Mouse (Mus musculus) hindbrain, embryonic 14.5 days (tissue): Measurements from ENCODE around the gene Lsmem1. TPM values are rescaled to one million over a fixed set of nuclear protein-coding genes. Genes with fewer than 3 reads are reported as not detected.
A peak's percentile ranks its signal among the peaks of the same experiment; 100 is the strongest.

ENCODE experiments used
- ATAC-seq: fragments of 200-750 bp; cut with Nextera tagmentation; 2 replicates; pipeline ENCODE4 v1.8.0; 2017; ENCODE audit warnings: moderate number of reproducible peaks, mild to moderate bottlenecking, moderate TSS enrichment, moderate library complexity; ENCODE audit not compliant: low FRiP score
- DNase-seq: peaks from one replicate; pipeline ENCODE4 v3.0.0-alpha.2; 2015; ENCODE audit warnings: low spot score
- H3K27ac ChIP-seq: fragments of 300-500 bp; sonication (generic); 2 replicates; pipeline ENCODE4 v1.5.1; 2014; ENCODE audit warnings: mild to moderate bottlenecking, moderate library complexity
- H3K27me3 ChIP-seq: fragments of 300-500 bp; sonication (generic); 2 replicates; pipeline ENCODE4 v1.6.1; 2014; ENCODE audit warnings: mild to moderate bottlenecking, low read length, mixed read lengths; ENCODE audit not compliant: control insufficient read depth, insufficient read depth
- H3K36me3 ChIP-seq: fragments of 300-500 bp; sonication (generic); replicated peaks from 2 replicates; pipeline ENCODE4 v1.6.1; 2014; ENCODE audit not compliant: control insufficient read depth, insufficient read depth
- H3K4me1 ChIP-seq: fragments of 300-500 bp; sonication (generic); replicated peaks from 2 replicates; pipeline ENCODE4 v1.6.1; 2014; ENCODE audit warnings: antibody characterized with exemption, low read length, mixed read lengths; ENCODE audit not compliant: control insufficient read depth, insufficient read depth
- H3K4me2 ChIP-seq: fragments of 300-500 bp; sonication (generic); replicated peaks from 2 replicates; pipeline ENCODE4 v1.6.1; 2014; ENCODE audit warnings: mild to moderate bottlenecking, moderate library complexity
- H3K4me3 ChIP-seq: fragments of 300-500 bp; sonication (generic); replicated peaks from 2 replicates; pipeline ENCODE4 v1.5.1; 2014; ENCODE audit warnings: mild to moderate bottlenecking, low read length
- H3K9ac ChIP-seq: fragments of 300-500 bp; sonication (generic); 2 replicates; pipeline ENCODE4 v1.6.1; 2014
- H3K9me3 ChIP-seq: fragments of 300-500 bp; sonication (generic); 2 replicates; pipeline ENCODE4 v1.6.1; 2016; ENCODE audit warnings: low read length; ENCODE audit not compliant: control insufficient read depth
- WGBS: fragments of 180-500 bp; shearing (Covaris S2); extraction: QIAGEN DNeasy Blood & Tissue Kit; methylation state at CpG from one replicate; pipeline ENCODE4 v1.1.7; 2014; 5-methylcytosine and 5-hydroxymethylcytosine counted together
- polyA plus RNA-seq: library from polyadenylated mRNA; unstranded; fragments of >200 nt; fragmentation: Nextera tagmentation; extraction: Ambion mirVana; gene quantifications from 2 replicates; pipeline ENCODE4 v1.2.1, GENCODE M21; 2014

Gene Lsmem1
- polyA plus RNA-seq, 1 experiment from 2014 or later, result not detected

DNA sequence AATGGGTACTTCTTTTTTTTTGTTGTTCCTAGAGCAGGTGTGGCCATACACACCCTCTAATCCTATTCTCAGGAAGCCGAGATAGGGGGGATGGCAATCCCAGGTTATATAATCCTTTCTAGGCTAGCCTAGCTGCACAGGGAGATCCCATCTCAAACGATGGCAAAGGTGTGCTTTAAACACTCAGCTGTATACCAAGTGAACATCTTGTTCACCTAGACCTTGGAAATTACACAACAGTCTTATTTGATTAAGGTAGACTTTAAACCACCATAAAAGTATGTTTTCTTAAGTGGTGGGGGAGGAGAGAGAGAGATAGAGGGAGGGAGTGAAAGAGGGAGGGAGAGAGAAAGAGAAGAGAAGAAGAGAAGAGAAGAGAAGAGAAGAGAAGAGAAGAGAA, 38.5 kb downstream of the Lsmem1 start:
- Histone ChIP-seq H3K4me1 (no peaks in the 10 kb centered on the region), H3K4me3 (no peak overlapping the region), H3K9ac (no peak overlapping the region), H3K27ac (no peak overlapping the region), H3K36me3 (no peaks in the 10 kb centered on the region), H3K9me3 (no peaks in the 10 kb centered on the region), H3K4me2 (no peak overlapping the region), H3K27me3 (no peaks in the 10 kb centered on the region)
- no peak for ATAC-seq
- DNase-seq, result no peak
- 81% methylated on average over 2 of the region's 2 CpGs for WGBS

DNA sequence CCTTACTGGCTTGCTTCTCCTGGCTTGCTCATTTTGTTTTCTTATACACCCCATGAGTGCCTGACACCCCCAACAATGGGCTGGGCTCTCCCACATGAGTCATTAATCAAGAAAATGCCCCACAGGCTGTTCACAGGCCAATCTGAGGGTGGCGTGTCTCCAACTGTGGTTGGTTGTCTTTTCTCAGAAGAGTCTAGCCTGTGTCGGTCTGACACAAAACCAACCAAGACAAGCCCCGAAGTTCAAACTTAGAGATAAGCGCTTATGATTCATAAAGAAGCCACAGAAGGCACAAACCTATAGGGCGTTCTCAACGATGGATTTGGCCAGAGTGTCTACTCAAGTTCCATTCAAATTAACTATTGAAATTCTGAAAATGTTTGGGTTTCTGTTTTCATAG, 45.1 kb downstream of the Lsmem1 start:
- no peaks in the 10 kb centered on the region for H3K36me3 ChIP-seq
- no peaks in the 10 kb centered on the region for H3K4me1 ChIP-seq
- no peak for DNase-seq
- no peaks in the 10 kb centered on the region for H3K27me3 ChIP-seq
- H3K27ac ChIP-seq, result no peak overlapping the region
- no peak overlapping the region for H3K9ac ChIP-seq
- 95% methylated on average over 6 of the region's 6 CpGs for WGBS
- ATAC-seq, result no peak
- no peak overlapping the region for H3K4me3 ChIP-seq
- no peak overlapping the region for H3K4me2 ChIP-seq
- no peaks in the 10 kb centered on the region for H3K9me3 ChIP-seq

DNA sequence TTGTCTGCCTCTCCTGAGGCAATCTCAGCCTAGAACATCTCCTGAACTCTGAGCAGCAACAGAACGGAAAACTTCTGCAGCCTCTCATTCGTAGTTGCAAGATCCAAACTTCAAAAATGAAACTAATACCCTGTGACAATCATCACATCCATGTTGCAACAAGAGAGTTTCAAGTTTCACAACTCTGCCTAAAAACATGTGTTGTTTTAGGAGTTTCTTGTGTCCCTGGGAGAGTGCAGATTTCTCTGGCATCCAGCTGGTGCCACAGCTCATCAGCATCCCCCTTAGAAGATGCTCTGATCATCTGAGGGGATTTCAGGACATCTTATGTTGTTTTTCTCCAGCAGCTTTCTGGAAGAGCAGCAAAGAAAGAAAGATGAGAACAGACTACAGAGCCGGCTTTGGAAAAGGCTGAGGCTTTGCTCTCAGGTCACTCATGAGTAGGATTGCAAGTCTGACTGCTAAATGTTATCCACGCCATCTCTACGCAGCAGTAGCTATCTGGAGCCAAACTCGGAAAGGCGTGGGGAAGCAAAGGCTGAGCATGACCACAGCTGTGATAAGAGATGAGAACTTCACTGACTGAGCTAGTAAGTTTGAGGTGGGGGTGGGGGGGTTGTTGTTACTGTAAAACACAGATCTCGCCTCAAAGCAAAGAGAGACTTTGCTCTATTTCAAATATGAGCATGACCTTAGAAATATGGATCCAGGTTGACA, 46.8 kb downstream of the Lsmem1 start:
- Histone ChIP-seq H3K9ac (no peak overlapping the region), H3K4me3 (no peak overlapping the region), H3K9me3 (no peaks in the 10 kb centered on the region), H3K27me3 (no peaks in the 10 kb centered on the region), H3K4me2 (no peak overlapping the region), H3K4me1 (no peaks in the 10 kb centered on the region), H3K27ac (no peak overlapping the region), H3K36me3 (no peaks in the 10 kb centered on the region)
- ATAC-seq (no peak), DNase-seq (no peak)
- 91% methylated on average over 8 of the region's 8 CpGs for WGBS

DNA sequence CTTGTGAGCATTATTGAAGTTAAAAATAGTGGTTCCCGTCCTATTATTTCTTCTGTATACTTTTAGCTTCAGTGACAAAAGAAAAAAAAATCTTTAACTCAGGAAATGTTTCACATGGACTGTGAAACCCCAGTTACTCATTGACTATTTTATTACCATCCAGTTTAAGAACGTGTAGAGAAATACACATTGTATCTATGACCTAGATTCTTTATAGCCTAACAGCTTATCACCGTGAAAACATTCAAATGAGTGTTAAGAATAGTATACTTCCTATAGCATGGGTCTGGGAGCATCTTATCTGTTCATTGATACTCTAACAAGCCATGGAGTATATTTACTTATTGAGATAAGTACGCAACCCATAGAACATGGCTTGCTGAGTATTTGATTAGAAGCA, 52.0 kb downstream of the Lsmem1 start:
- no peaks in the 10 kb centered on the region for H3K27me3 ChIP-seq
- no peak for DNase-seq
- no peak overlapping the region for H3K27ac ChIP-seq
- H3K9ac ChIP-seq, result no peak overlapping the region
- H3K4me3 ChIP-seq, result no peak overlapping the region
- no peak for ATAC-seq
- H3K36me3 ChIP-seq, result no peaks in the 10 kb centered on the region
- 88% methylated on average over 4 of the region's 4 CpGs for WGBS
- H3K9me3 ChIP-seq, result no peaks in the 10 kb centered on the region
- no peaks in the 10 kb centered on the region for H3K4me1 ChIP-seq
- H3K4me2 ChIP-seq, result no peak overlapping the region

DNA sequence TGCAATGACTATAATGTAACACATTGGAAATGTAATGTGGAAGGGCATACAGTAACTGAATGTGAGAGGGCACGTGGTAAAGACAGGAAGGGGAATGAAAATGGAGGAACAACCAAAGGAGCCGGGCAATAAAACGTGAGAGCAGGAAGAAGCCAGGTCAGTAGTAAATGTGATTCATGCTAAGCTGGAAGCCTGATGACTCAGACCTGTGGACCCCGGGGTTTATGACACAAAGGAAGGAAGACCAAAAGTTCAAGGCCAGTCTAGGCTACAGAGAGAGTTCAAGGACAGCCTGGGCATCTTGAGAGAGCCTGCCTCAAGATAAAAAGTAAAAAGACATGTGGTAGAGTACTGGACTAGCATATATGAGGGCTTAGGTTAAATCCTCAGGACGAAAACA, 52.8 kb downstream of the Lsmem1 start:
- 81% methylated on average over 5 of the region's 5 CpGs for WGBS
- DNase-seq, result no peak
- Histone ChIP-seq H3K36me3 (no peaks in the 10 kb centered on the region), H3K27ac (no peak overlapping the region), H3K9ac (no peak overlapping the region), H3K9me3 (no peaks in the 10 kb centered on the region), H3K4me3 (no peak overlapping the region), H3K27me3 (no peaks in the 10 kb centered on the region), H3K4me1 (no peaks in the 10 kb centered on the region), H3K4me2 (no peak overlapping the region)
- no peak for ATAC-seq

DNA sequence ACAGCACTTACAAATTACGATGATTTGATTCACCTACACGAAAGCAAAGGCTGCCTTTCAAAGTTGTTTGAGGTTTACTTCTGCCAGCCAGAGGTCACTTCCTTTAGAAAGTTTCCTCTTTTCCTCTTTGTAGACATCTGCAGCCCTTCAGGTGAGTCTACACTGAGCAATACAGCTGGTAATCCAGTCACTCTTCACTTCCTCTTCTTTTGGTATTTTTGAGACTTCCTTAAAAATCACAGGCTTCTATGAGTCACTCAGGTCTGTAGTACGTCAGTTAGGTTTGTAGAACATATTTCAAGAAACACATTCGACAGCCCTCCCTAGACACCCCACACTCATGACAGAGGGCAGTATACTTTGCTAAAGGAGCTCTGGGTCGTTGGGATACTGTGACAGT, 58.6 kb downstream of the Lsmem1 start:
- Histone ChIP-seq H3K4me2 (no peak overlapping the region), H3K9ac (no peak overlapping the region), H3K36me3 (no peaks in the 10 kb centered on the region), H3K9me3 (no peaks in the 10 kb centered on the region), H3K4me1 (no peaks in the 10 kb centered on the region), H3K4me3 (no peak overlapping the region), H3K27ac (no peak overlapping the region), H3K27me3 (no peaks in the 10 kb centered on the region)
- 87% methylated on average over 5 of the region's 5 CpGs for WGBS
- ATAC-seq, result no peak
- DNase-seq, result no peak

DNA sequence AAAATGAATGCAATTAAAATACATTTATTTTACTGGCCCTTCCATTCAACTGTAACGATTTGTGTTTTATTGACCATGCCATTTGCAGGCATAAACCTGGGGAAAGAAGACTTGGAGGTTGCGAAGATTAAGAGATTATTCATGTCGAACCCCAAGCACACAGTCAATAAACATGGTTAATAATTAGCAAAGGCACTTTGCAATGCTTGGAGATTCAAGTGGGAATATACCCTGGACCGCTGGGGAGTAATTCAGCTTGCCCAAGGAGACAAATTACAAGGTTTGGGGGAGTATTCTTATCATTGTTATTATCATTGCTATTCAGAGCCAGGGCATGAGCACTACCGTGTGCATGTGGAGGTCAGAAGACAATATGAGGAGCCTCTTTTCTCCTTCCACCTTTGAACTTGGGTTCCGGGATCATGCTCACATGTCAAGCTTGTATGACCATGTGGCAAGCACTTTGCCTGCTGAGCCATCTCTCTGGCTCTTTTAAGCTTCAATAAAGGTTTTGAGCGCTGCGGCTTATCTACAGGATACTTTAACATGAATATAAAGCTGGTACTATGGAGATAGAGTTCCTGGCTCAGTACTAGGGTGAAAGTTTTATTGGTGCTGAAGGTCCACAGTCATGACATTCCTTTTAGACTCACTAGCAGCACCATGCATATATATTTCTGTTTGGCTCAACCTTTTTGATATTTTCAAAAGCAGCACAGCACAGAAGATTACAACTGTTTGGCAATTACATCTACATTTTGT, 59.6 kb downstream of the Lsmem1 start:
- 83% methylated on average over 8 of the region's 8 CpGs for WGBS
- no peaks in the 10 kb centered on the region for H3K4me1 ChIP-seq
- ATAC-seq (no peak), DNase-seq (no peak)
- H3K27ac ChIP-seq, result no peak overlapping the region
- no peaks in the 10 kb centered on the region; the same call in 1 of the 2 replicates for H3K27me3 ChIP-seq
- H3K9ac ChIP-seq, result no peak overlapping the region
- no peak overlapping the region for H3K4me2 ChIP-seq
- no peaks in the 10 kb centered on the region for H3K36me3 ChIP-seq
- H3K4me3 ChIP-seq, result no peak overlapping the region
- H3K9me3 ChIP-seq, result no peaks in the 10 kb centered on the region

DNA sequence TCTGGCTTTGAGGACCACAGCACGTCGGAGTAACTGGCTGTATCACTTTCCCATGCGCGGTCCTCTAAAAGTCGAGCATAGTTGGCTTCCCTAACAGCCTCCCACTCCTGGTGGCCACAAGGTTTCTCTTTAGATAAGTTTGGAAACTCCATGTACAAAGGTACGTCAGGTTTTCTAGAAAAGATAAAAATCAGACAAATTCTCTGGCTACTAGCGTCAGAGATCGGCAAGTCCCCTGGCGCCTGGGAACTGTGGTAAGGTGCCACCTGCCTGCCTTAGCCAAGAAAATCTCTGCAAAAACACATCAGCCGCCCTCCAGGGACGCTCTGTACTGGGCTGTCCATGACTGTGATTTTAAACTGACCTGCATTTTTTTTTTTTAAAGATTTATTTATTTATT, 64.8 kb downstream of the Lsmem1 start:
- Histone ChIP-seq H3K27ac (no peak overlapping the region), H3K9me3 (no peaks in the 10 kb centered on the region), H3K4me2 (peak overlapping the region; percentile 83), H3K4me1 (peaks cover 9% of the 10 kb centered on the region), H3K4me3 (peak overlapping the region; percentile 41), H3K27me3 (peaks cover 30% of the 10 kb centered on the region), H3K9ac (0 out of 2 replicates have a peak overlapping the region, but pooled peaks have one; percentile 26), H3K36me3 (no peaks in the 10 kb centered on the region)
- ATAC-seq (no peak), DNase-seq (no peak)
- 49% methylated on average over 11 of the region's 11 CpGs for WGBS

DNA sequence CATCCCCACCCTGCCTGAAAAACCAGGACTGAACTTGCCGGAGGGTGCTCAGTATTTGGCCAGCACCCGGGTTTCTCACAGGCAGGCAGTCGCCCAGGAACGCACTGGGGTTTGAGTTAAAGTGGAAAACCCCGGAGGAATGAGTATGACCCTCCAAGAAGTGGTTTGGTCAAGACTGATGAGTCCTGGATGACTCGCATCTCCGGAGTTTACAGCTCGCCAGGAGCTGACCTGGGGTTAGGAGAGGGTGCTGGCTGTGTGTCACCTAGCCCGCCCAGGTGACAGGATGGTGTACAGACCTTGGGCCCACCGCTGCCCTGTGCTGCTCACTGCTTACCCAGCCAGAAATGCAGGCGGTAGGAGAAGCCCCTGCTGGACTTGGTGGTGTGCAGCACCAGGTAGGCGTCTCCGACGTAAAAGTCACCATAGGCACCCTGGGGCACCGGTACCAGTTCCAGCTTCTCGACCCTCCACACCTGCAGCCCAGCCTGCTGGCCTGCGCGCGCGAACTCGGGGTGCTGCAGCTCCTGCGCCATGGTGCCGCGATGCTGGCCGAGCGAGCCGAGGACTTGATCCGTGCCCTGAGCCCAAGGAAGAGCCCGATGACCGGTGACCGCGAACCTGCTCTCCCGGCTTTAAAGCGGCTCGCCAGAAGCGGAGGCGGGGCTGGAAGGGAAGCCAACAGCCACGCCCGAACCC, 65.6 kb downstream of the Lsmem1 start, which contains the start of gene Scin:
Gene Scin (minus strand): TSS at position 656 of the 699 bp plus-strand sequence.
- Histone ChIP-seq H3K36me3 (no peaks in the 10 kb centered on the region), H3K9me3 (no peaks in the 10 kb centered on the region), H3K4me2 (peak within 1 kb of the TSS; percentile 83), H3K27me3 (peaks cover 30% of the 10 kb centered on the region), H3K4me1 (peaks cover 9% of the 10 kb centered on the region), H3K4me3 (peak within 1 kb of the TSS; percentile 41), H3K9ac (peak within 1 kb of the TSS; percentile 31; the same call in 1 of the 2 replicates), H3K27ac (no peak within 1 kb of the TSS)
- 2% methylated on average over 39 of the region's 39 CpGs for WGBS
- ATAC-seq (peak; percentile 73), DNase-seq (no peak)
